Mouse (Mus musculus) layer of hippocampus, postnatal 10 days (tissue): Measurements from ENCODE around the gene Madd. TPM values are rescaled to one million over a fixed set of nuclear protein-coding genes. Genes with fewer than 3 reads are reported as not detected.
A peak's percentile ranks its signal among the peaks of the same experiment; 100 is the strongest.

Experiments
- DNase-seq, 2 experiments: peaks; one replicate each; pipeline ENCODE4 v3.0.0; 2021; ENCODE audit warnings: low spot score in 2 of 2
- long read RNA-seq: library from polyadenylated mRNA; stranded (forward); transcript quantifications from one replicate; pipeline ENCODE4 v2.0.0, GENCODE M21; 2023
- total RNA-seq, 2 experiments: library from RNA; stranded (reverse); gene quantifications; 2 replicates each; pipeline ENCODE4 v1.2.3; 2021

Gene Madd
- 100 to 1,000 TPM; 170 to 180 TPM for total RNA-seq
- long read RNA-seq, full-length matches to known transcripts: 3 of 38 reads
- long read RNA-seq, partial matches to known transcripts: 7 of 38 reads
- long read RNA-seq, other reads (novel, unspliced or antisense): 28 of 38 reads

- no peak for DNase-seq
These were observed at the start of gene Madd for GRCm38 (mm10) chr2:91183711-91184405. Madd (minus strand) TSS chr2:91183837.

GRCm38 (mm10) chr2:91229735-91230134 lies 46.1 kb upstream of the Madd start:
- no peak for DNase-seq

- no peak for DNase-seq
These were observed 40.0 kb upstream of the Madd start for GRCm38 (mm10) chr2:91223614-91224013.

- DNase-seq: no peak
These were observed 36.9 kb upstream of the Madd start for GRCm38 (mm10) chr2:91220501-91220900.

GRCm38 (mm10) chr2:91217032-91217431 lies 33.4 kb upstream of the Madd start:
- no peak for DNase-seq

- no peak for DNase-seq
These were observed 29.7 kb upstream of the Madd start for GRCm38 (mm10) chr2:91213311-91213710.

GRCm38 (mm10) chr2:91206254-91206775 lies 22.7 kb upstream of the Madd start:
- DNase-seq: no peak

GRCm38 (mm10) chr2:91202972-91203656 lies 19.5 kb upstream of the Madd start:
- no peak for DNase-seq

GRCm38 (mm10) chr2:91202222-91202971 lies 18.8 kb upstream of the Madd start, which contains the start of the genes Nr1h3 and Acp2:
Nr1h3 (minus strand) TSS chr2:91202834.
Acp2 (plus strand) TSS chr2:91202885.
- peak; percentile 98 for DNase-seq

- no peak for DNase-seq
These were observed 15.3 kb upstream of the Madd start for GRCm38 (mm10) chr2:91198888-91199287.

GRCm38 (mm10) chr2:91196577-91197001 lies 13.0 kb upstream of the Madd start:
- DNase-seq: peak in 1 of 2 experiments; percentile 49

GRCm38 (mm10) chr2:91194624-91195332 lies 11.1 kb upstream of the Madd start:
- DNase-seq: peak; percentile 63 to 73

- no peak for DNase-seq
These were observed 6.9 kb upstream of the Madd start for GRCm38 (mm10) chr2:91190501-91190900.

GRCm38 (mm10) chr2:91187431-91187830 lies 3.8 kb upstream of the Madd start:
- DNase-seq: no peak

- DNase-seq: no peak
These were observed 2.6 kb upstream of the Madd start for GRCm38 (mm10) chr2:91186208-91186607.

- peak; percentile 94 to 96 for DNase-seq
These were observed 506 bp downstream of the Madd start for GRCm38 (mm10) chr2:91183148-91183513.

- peak; percentile 83 to 91 for DNase-seq
These were observed 1.1 kb downstream of the Madd start for GRCm38 (mm10) chr2:91182405-91183147.

GRCm38 (mm10) chr2:91182016-91182404 lies 1.6 kb downstream of the Madd start:
- DNase-seq: no peak

- no peak for DNase-seq
These were observed 2.9 kb downstream of the Madd start for GRCm38 (mm10) chr2:91180706-91181105.

GRCm38 (mm10) chr2:91179825-91180224 lies 3.8 kb downstream of the Madd start:
- no peak for DNase-seq
